Mouse (Mus musculus) NIH3T3 (cell line): ENCODE data around the gene Sh3d19.
A peak's percentile ranks its signal among the peaks of the same experiment; 100 is the strongest.
"Not testable (repeated sequence)": the region's sequence is repeated elsewhere in the genome, so short reads cannot be mapped to it uniquely, and the experiment has no call there.

Experiments
- DNase-seq: peaks from one replicate; pipeline ENCODE4 v3.0.0-alpha.2; 2012; ENCODE audit warnings: low read depth

Gene Sh3d19

GRCm38 (mm10) chr3:85980036-85980435, 9.1 kb downstream of the Sh3d19 start:
- DNase-seq, result no peak

- not testable (repeated sequence) for DNase-seq
These were observed 10.9 kb downstream of the Sh3d19 start for GRCm38 (mm10) chr3:85981761-85982160.

GRCm38 (mm10) chr3:85984537-85984936, 13.6 kb downstream of the Sh3d19 start:
- no peak for DNase-seq

GRCm38 (mm10) chr3:85987225-85987624, 16.3 kb downstream of the Sh3d19 start:
- no peak for DNase-seq

GRCm38 (mm10) chr3:85991140-85991801, 20.4 kb downstream of the Sh3d19 start:
- DNase-seq, result no peak

GRCm38 (mm10) chr3:85991802-85992156, 20.9 kb downstream of the Sh3d19 start:
- peak; percentile 37 for DNase-seq

- DNase-seq, result no peak
These were observed 22.8 kb downstream of the Sh3d19 start for GRCm38 (mm10) chr3:85993744-85994143.

GRCm38 (mm10) chr3:85994645-85995044, 23.7 kb downstream of the Sh3d19 start:
- no peak for DNase-seq

GRCm38 (mm10) chr3:86001271-86001670, 30.4 kb downstream of the Sh3d19 start:
- no peak for DNase-seq

- DNase-seq, result no peak
These were observed 31.5 kb downstream of the Sh3d19 start, which contains the start of gene Prss48 for GRCm38 (mm10) chr3:86002423-86002822. Gene Prss48 (minus strand): TSS chr3:86002491.

- no peak for DNase-seq
These were observed 32.0 kb downstream of the Sh3d19 start for GRCm38 (mm10) chr3:86002940-86003339.

- no peak for DNase-seq
These were observed 33.8 kb downstream of the Sh3d19 start for GRCm38 (mm10) chr3:86004751-86005150.

- peak; percentile 21 for DNase-seq
These were observed 39.7 kb downstream of the Sh3d19 start for GRCm38 (mm10) chr3:86010618-86011017.

GRCm38 (mm10) chr3:86011373-86011772, 40.5 kb downstream of the Sh3d19 start:
- DNase-seq, result no peak

- no peak for DNase-seq
These were observed 40.9 kb downstream of the Sh3d19 start for GRCm38 (mm10) chr3:86011833-86012232.

GRCm38 (mm10) chr3:86013837-86014236, 42.9 kb downstream of the Sh3d19 start:
- DNase-seq, result no peak

GRCm38 (mm10) chr3:86016965-86017364, 46.1 kb downstream of the Sh3d19 start:
- no peak for DNase-seq

GRCm38 (mm10) chr3:86017484-86017883, 46.6 kb downstream of the Sh3d19 start:
- DNase-seq, result no peak

GRCm38 (mm10) chr3:86020921-86021650, 50.2 kb downstream of the Sh3d19 start:
- DNase-seq, result peak; percentile 80

- DNase-seq, result no peak
These were observed 50.7 kb downstream of the Sh3d19 start for GRCm38 (mm10) chr3:86021651-86022050.

GRCm38 (mm10) chr3:86024065-86024795, 53.3 kb downstream of the Sh3d19 start:
- DNase-seq, result no peak

GRCm38 (mm10) chr3:86025341-86026137, 54.6 kb downstream of the Sh3d19 start:
- no peak for DNase-seq
